Mouse (Mus musculus) brain, embryonic 14.5 days (tissue): ENCODE data around the gene Lrrc71. TPM values are rescaled to one million over a fixed set of nuclear protein-coding genes. Genes with fewer than 3 reads are reported as not detected.
A peak's percentile ranks its signal among the peaks of the same experiment; 100 is the strongest.

Experiments used
- DNase-seq: peaks from one replicate; pipeline ENCODE4 v3.0.0-alpha.2; 2011; ENCODE audit warnings: low read depth
- CTCF ChIP-seq: fragments of 200-500 bp; IDR thresholded peaks from 2 replicates; pipeline ENCODE4 v1.5.1; 2012; ENCODE audit warnings: inconsistent platforms, mild to moderate bottlenecking, moderate library complexity, borderline replicate concordance; ENCODE audit not compliant: insufficient read depth, insufficient read length; ENCODE audit errors: extremely low read depth
- POLR2A ChIP-seq: fragments of 200-500 bp; IDR thresholded peaks from 2 replicates; pipeline ENCODE4 v1.6.1; 2012; ENCODE audit warnings: mild to moderate bottlenecking, inconsistent platforms, borderline replicate concordance; ENCODE audit not compliant: poor library complexity, insufficient read depth, insufficient read length, severe bottlenecking; ENCODE audit errors: extremely low read depth
- polyA plus RNA-seq: library from polyadenylated mRNA; depleted of rRNA; stranded (reverse); fragments of >200 nt; gene quantifications from 2 replicates; pipeline ENCODE4 v1.2.3, GENCODE M21; 2012

Lrrc71 gene
- polyA plus RNA-seq, 1 experiment: 0.34 TPM

GRCm38 (mm10) chr3:87763202-87763601 lies 14.8 kb upstream of the Lrrc71 start:
- no peak for TF ChIP-seq POLR2A
- no peak for TF ChIP-seq CTCF
- DNase-seq: no peak

- TF ChIP-seq CTCF: no peak
- no peak for TF ChIP-seq POLR2A
- no peak for DNase-seq
Measured at GRCm38 (mm10) chr3:87761408-87762375, 13.3 kb upstream of the Lrrc71 start.

GRCm38 (mm10) chr3:87758641-87759040 lies 10.2 kb upstream of the Lrrc71 start:
- TF ChIP-seq POLR2A: no peak
- no peak for TF ChIP-seq CTCF
- no peak for DNase-seq

- no peak for DNase-seq
- TF ChIP-seq CTCF (no peak), POLR2A (no peak)
Measured at GRCm38 (mm10) chr3:87756488-87756887, 8.1 kb upstream of the Lrrc71 start.

GRCm38 (mm10) chr3:87755964-87756363 lies 7.5 kb upstream of the Lrrc71 start:
- TF ChIP-seq CTCF (peak; percentile 97), POLR2A (no peak)
- peak; percentile 80 for DNase-seq

- DNase-seq: no peak
- TF ChIP-seq POLR2A: no peak
- TF ChIP-seq CTCF: no peak
Measured at GRCm38 (mm10) chr3:87753829-87754228, 5.4 kb upstream of the Lrrc71 start.

GRCm38 (mm10) chr3:87752567-87752966 lies 4.1 kb upstream of the Lrrc71 start:
- DNase-seq: no peak
- TF ChIP-seq CTCF (no peak), POLR2A (no peak)

- DNase-seq: no peak
- TF ChIP-seq POLR2A (no peak), CTCF (no peak)
Measured at GRCm38 (mm10) chr3:87749977-87750376, 1.6 kb upstream of the Lrrc71 start.

- DNase-seq: peak; percentile 46
- TF ChIP-seq POLR2A: no peak
- peak; percentile 66 for TF ChIP-seq CTCF
Measured at GRCm38 (mm10) chr3:87749036-87749435, 611 bp upstream of the Lrrc71 start.

GRCm38 (mm10) chr3:87745036-87745659 lies 3.3 kb downstream of the Lrrc71 start:
- TF ChIP-seq CTCF: no peak
- no peak for TF ChIP-seq POLR2A
- DNase-seq: no peak

GRCm38 (mm10) chr3:87743927-87744326 lies 4.5 kb downstream of the Lrrc71 start:
- no peak for TF ChIP-seq CTCF
- no peak for TF ChIP-seq POLR2A
- DNase-seq: no peak
